Mouse (Mus musculus): Measurements from ENCODE around the gene 4921536K21Rik.
"Not testable (repeated sequence)": the region's sequence is repeated elsewhere in the genome, so short reads cannot be mapped to it uniquely, and the experiment has no call there.

4921536K21Rik gene

GRCm38 (mm10) chr11:3894406-3895281 is at the start of gene 4921536K21Rik, which contains the start of gene Dusp18:
Gene 4921536K21Rik (minus strand): TSS chr11:3895098.
Gene Dusp18 (plus strand): TSS chr11:3895240.
- DNase-seq: peak; percentile 62 to 75

- no peak for DNase-seq
Measured at GRCm38 (mm10) chr11:3941371-3941770, 46.5 kb upstream of the 4921536K21Rik start.

GRCm38 (mm10) chr11:3937321-3937874 is 42.5 kb upstream of the 4921536K21Rik start:
- DNase-seq: no peak

GRCm38 (mm10) chr11:3936318-3936717 is 41.4 kb upstream of the 4921536K21Rik start:
- DNase-seq: no peak

- DNase-seq: no peak
Measured at GRCm38 (mm10) chr11:3935135-3935534, 40.2 kb upstream of the 4921536K21Rik start.

- DNase-seq: no peak
Measured at GRCm38 (mm10) chr11:3933756-3934285, 38.9 kb upstream of the 4921536K21Rik start.

- DNase-seq: peak in 1 of 2 experiments; percentile 41
Measured at GRCm38 (mm10) chr11:3931511-3932211, 36.8 kb upstream of the 4921536K21Rik start, which contains the start of gene Tcn2. Gene Tcn2 (minus strand): TSS chr11:3932159.

- DNase-seq: no peak
Measured at GRCm38 (mm10) chr11:3930931-3931330, 36.0 kb upstream of the 4921536K21Rik start.

- DNase-seq: no peak
Measured at GRCm38 (mm10) chr11:3930019-3930418, 35.1 kb upstream of the 4921536K21Rik start.

- DNase-seq: no peak
Measured at GRCm38 (mm10) chr11:3925916-3926315, 31.0 kb upstream of the 4921536K21Rik start.

- no peak for DNase-seq
Measured at GRCm38 (mm10) chr11:3922731-3923130, 27.8 kb upstream of the 4921536K21Rik start.

GRCm38 (mm10) chr11:3922115-3922514 is 27.2 kb upstream of the 4921536K21Rik start:
- DNase-seq: no peak

- peak; percentile 69 to 76 for DNase-seq
Measured at GRCm38 (mm10) chr11:3921281-3921850, 26.5 kb upstream of the 4921536K21Rik start.

- DNase-seq: no peak
Measured at GRCm38 (mm10) chr11:3920476-3920875, 25.6 kb upstream of the 4921536K21Rik start.

GRCm38 (mm10) chr11:3918738-3919137 is 23.8 kb upstream of the 4921536K21Rik start:
- peak; percentile 50 to 60 for DNase-seq

GRCm38 (mm10) chr11:3914109-3914840 is 19.4 kb upstream of the 4921536K21Rik start, which contains the start of gene Slc35e4:
Gene Slc35e4 (minus strand): TSS chr11:3914664.
- DNase-seq: peak; percentile 87 to 95

- DNase-seq: peak; percentile 94 to 96
Measured at GRCm38 (mm10) chr11:3913316-3914108, 18.6 kb upstream of the 4921536K21Rik start.

- DNase-seq: peak; percentile 47 to 58
Measured at GRCm38 (mm10) chr11:3912875-3913271, 18.0 kb upstream of the 4921536K21Rik start.

GRCm38 (mm10) chr11:3912100-3912874 is 17.4 kb upstream of the 4921536K21Rik start:
- peak; percentile 54 to 59 for DNase-seq

- DNase-seq: not testable (repeated sequence)
Measured at GRCm38 (mm10) chr11:3911440-3911839, 16.5 kb upstream of the 4921536K21Rik start.

All from cerebellum, adult 18-20 months (tissue).